Mouse (Mus musculus) cerebellum, postnatal 25 days (tissue): Measurements from ENCODE around the gene Olfr178.

Experiments used
- DNase-seq, 2 experiments: peaks; one replicate each; pipeline ENCODE4 v3.0.0; 2021; ENCODE audit warnings: mixed read lengths in 2 of 2

The Olfr178 gene

DNA sequence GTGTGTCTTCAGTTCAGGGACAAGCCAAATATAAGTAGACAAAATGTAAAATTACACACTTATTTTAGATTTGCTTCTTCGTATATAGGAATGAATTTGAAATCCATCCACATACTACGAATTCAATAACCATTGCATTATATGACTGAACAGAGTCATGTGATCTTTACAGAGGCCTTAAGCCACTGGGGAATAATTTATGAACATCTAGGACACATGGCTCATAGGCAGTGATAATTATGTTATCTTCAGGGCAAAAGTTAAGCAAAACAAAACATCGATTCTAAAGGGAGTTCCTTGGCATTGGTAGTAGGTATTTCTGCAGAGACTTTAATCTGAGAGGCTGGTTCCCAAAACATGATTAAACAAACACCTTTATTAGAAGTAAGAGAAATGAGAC lies at the start of gene Olfr178:
TSS of gene Olfr178 (minus strand) at position 101 of the 400 bp plus-strand sequence.
- DNase-seq = no peak

DNA sequence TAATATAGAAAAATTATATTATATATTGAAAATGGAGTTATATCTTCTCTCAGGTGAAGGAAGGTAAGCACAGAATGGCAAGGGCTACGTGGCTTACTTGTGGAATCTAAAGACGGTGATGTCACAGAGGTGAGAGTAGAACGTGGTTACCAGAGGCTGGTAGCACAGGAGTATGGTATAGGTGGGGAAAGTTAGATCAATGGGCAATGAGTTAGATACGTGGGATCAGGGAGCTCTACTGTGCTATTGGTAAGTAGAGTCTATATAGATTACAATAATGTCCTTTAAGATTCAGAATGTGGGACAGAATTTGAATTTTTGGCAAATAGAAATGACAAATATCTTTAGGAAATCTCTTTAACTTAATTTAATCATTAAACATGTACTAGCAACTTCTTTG lies 37.4 kb upstream of the Olfr178 start, which contains the start of gene Olfr180:
TSS of gene Olfr180 (minus strand) at position 101 of the 400 bp plus-strand sequence.
- no peak for DNase-seq

DNA sequence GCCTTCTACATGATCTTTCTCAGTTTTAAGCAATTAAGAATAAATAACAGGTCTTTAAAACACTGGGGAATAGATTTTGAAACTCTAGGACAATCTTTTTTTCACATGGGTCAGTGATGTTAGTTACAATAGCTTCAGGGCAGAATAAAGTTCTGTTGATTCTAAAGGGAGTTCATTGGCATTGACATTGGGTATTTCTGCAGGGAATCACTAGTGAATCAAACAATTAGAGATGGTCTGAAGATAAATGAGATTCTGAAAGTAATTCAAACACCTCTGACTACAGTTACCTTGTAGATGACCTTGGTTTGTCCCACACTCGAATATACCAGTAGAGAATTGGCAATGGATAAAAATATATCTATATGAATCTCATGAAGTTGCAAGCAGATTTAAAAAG lies 36.8 kb upstream of the Olfr178 start, which contains the start of gene Olfr181:
TSS of gene Olfr181 (minus strand) at position 101 of the 400 bp plus-strand sequence.
- DNase-seq = no peak

GRCm38 (mm10) chr16:58884416-58884815 lies 7.4 kb downstream of the Olfr178 start:
- DNase-seq = no peak

DNA sequence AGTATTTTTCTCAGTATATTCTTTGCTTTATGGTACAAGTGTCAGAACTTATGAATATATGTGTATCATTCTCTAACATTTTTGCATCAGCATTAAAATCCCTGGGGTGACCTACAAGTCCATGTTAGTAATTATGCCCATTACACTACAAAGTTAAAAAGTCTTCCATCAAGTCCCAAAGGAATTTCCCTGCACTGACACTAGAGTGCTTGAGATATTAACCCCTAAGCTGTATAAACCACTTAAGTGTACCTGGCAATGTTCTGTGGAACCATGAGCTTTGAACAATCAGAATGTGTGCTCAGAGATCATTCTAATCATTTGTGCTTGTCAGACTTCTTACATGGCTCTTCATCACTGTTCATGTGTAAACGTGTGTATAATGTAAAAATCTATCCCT lies 17.2 kb downstream of the Olfr178 start, which contains the start of gene Olfr177:
TSS of gene Olfr177 (minus strand) at position 101 of the 400 bp plus-strand sequence.
- no peak for DNase-seq

DNA sequence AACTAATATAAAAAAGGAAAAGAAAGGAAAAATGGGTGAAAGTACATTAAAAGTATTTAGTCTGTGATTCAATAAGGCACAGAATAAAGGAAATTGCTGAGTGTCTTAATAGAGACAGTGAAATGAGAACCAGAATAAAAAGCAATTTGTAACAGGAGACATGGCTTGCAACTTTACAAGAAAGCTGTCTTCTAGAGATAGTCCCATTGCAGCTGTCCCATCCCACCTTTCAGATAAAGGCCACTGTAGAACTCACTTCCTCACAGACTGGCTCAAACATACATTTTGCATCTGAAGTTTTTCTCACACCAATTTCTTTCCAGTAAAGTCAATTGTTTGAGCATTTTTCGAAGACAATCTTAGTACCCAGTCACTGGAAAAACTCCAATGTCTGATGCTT lies 30.4 kb downstream of the Olfr178 start:
- no peak for DNase-seq

DNA sequence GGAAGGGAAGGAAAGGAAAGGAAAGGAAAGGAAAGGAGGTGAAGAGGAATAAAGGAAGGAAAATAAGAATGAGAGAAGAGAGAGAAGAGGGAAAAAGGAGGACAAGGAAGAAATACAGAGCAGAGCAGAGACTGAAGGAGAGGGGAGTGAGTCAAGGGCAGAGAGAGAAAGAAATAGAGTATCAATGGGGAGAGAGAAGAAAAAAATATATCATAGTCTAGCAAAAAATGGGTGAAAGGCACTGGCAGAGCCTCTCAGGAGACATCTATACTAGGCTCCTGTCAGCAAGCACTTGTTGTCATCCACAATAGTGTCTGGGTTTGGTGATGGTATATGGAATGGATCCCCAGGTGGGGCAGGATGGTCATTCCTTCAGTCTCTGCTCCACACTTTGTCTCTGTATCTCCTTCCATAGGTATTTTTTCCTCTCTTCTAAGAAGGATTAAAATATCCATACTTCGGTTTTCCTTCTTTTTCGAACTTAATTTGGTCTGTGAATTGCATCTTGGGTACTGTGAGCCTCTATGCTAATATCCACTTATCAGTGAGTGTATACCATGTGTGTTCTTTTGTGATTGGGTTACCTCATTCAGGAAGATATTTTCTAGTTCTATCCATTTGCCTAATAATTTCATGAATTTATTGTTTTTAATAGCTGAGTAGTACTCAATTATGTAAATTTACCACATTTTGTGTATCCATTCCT lies 31.7 kb downstream of the Olfr178 start:
- no peak for DNase-seq
